Mouse (Mus musculus) urinary bladder, postnatal 25 days (tissue): Measurements from ENCODE around the gene Olfr228.
"Not testable (repeated sequence)": the region's sequence is repeated elsewhere in the genome, so short reads cannot be mapped to it uniquely, and the experiment has no call there.

Source experiments
- DNase-seq: peaks from one replicate; pipeline ENCODE4 v3.0.0; 2022; ENCODE audit warnings: low spot score

The Olfr228 gene

GRCm38 (mm10) chr2:86487286-86487685 lies at the start of gene Olfr228:
Gene Olfr228 (minus strand): TSS chr2:86487386.
- no peak for DNase-seq

DNA sequence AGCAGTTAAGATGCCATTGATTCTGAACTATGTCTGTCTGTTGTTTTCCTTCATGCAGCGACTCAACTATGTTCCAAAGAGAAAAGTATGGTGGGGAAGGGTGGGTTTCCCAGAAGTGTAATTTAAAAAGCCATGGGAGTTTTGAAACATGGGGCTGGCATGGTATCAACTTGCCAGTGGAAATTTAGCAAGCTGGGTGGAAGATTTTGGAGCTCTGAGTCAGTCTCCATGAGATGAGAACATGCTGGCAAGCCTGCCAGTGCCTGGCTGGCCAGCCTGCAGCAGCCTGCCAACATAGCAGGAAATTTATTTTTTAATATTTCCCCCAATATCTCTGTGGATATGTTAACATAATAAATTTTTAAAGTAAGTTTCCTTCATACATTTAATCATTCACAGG lies 43.8 kb upstream of the Olfr228 start:
- no peak for DNase-seq

GRCm38 (mm10) chr2:86508161-86508560 lies 21.0 kb upstream of the Olfr228 start, which contains the start of gene Olfr1076:
Gene Olfr1076 (plus strand): TSS chr2:86508461.
- no peak for DNase-seq

GRCm38 (mm10) chr2:86464442-86465109 lies 22.6 kb downstream of the Olfr228 start:
- peak; percentile 23 for DNase-seq

DNA sequence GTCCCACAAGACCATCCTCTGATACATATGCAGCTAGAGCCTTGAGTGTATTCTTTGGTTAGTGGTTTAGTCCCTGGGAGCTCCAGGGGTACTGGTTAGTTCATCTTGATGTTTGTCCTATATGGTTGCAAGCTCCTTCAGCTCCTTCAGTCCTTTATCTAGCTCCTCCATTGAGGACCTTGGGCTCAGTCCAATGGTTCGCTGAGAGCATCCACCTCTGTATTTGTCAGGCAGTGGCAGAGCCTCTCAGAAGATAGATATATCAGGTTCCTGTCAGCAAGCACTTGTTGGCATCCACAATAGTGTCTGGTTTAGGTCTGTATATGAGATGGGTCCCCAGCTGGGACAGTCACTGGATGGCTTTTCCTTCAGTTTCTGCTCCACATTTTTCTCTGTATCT lies 26.8 kb downstream of the Olfr228 start:
- no peak for DNase-seq

- no peak for DNase-seq
Observed at GRCm38 (mm10) chr2:86456169-86456568, 31.0 kb downstream of the Olfr228 start, which contains the start of gene Olfr1066. Gene Olfr1066 (minus strand): TSS chr2:86456269.

GRCm38 (mm10) chr2:86450491-86450890 lies 36.7 kb downstream of the Olfr228 start, which contains the start of gene Olfr1065:
Gene Olfr1065 (minus strand): TSS chr2:86450591.
- not testable (repeated sequence) for DNase-seq

GRCm38 (mm10) chr2:86442101-86442500 lies 45.1 kb downstream of the Olfr228 start:
- DNase-seq = not testable (repeated sequence)
